Comparison of ENCODE assay signal across 8 mouse cellular contexts in the genomic region with DNA sequence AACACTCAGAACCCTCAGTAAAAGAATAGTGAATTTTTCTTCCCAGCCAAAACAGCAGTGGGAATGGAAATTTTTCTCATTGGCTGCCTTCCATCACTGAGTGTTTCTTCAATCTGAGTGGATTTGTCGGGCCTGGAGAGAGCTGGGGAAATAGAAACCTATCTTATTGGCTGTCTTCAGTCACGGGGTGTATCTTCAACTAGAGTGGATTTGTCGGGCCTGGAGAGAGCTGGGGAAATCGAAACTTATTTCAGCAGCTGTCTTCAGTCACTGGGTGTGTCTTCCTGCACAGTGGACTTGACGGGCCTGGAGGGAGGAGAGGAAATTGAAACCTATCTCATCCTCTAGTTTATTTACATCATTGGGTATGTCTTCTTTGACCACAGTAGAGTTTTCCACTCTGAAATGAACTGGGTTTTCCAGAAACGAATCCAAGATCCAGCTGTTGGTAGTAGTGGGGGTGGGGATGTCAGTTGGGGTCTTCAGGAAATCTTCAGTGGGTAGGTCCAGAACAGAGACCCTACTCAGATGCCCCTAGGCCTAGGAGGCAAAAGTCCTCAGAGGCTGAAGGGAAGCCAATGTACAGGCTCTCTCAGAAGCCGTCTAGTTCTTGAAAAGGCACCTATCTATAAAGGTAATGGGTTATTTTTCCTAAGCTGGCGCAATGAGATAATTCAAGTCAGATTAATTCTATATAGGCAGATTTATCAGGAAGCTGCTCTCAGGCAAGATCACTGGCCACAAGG. TPM values are rescaled to one million over a fixed set of nuclear protein-coding genes. Genes with fewer than 3 reads are reported as not detected.
DNase-seq lines count a peak whose midpoint lies in the region; ATAC-seq and TF ChIP-seq lines count a peak whose summit lies in the region.

Gene Ifi27 (plus strand): TSS at position 226 of the 746 bp plus-strand sequence.

- no peaks in the 10 kb centered on the region for H3K9me3 ChIP-seq in forebrain, postnatal 0 days (ENCODE audit: low read length)
- no peaks in the 10 kb centered on the region for H3K9me3 ChIP-seq in forebrain, embryonic 14.5 days (replicated peaks; ENCODE audit: control insufficient read depth, low read length)
- no peaks in the 10 kb centered on the region for H3K9me3 ChIP-seq in intestine, postnatal 0 days (ENCODE audit: control insufficient read depth)

- no peak within 1 kb of the TSS for H3K4me2 ChIP-seq in forebrain, postnatal 0 days (ENCODE audit: low read depth)
- no peak within 1 kb of the TSS for H3K4me2 ChIP-seq in forebrain, embryonic 14.5 days (ENCODE audit: low read length)
- peak within 1 kb of the TSS; percentile 51 for H3K4me2 ChIP-seq in intestine, postnatal 0 days (replicated peaks; ENCODE audit: low read depth)

- peak; percentile 14 for DNase-seq in forebrain, postnatal 0 days
- no peak for DNase-seq in forebrain, embryonic 14.5 days (ENCODE audit: low spot score)
- peak; percentile 85 for DNase-seq in T-cell, adult 2 months (ENCODE audit: low spot score)
- DNase-seq in gastrocnemius, adult 2 months: peak; percentile 70
- DNase-seq in left cerebral cortex, postnatal 10 days (ENCODE audit: extremely low spot score in 1 of 2, low spot score in 2 of 2): peak; percentile 36 to 41
- peak; percentile 68 for DNase-seq in thymus, postnatal 0 days (ENCODE audit: low spot score)

- no peak within 1 kb of the TSS for H3K27ac ChIP-seq in forebrain, postnatal 0 days (ENCODE audit: low read depth, low read length)
- H3K27ac ChIP-seq in forebrain, embryonic 14.5 days (ENCODE audit: low read depth, low read length): no peak within 1 kb of the TSS
- peak within 1 kb of the TSS; percentile 86 for H3K27ac ChIP-seq in gastrocnemius, adult 2 months
- H3K27ac ChIP-seq in intestine, postnatal 0 days (ENCODE audit: low read depth, low read length): peak within 1 kb of the TSS; percentile 60

- ATAC-seq in forebrain, postnatal 0 days: peak; percentile 69; the same call in 1 of the 2 replicates
- ATAC-seq in forebrain, embryonic 14.5 days: no peak
- peak; percentile 96 for ATAC-seq in intestine, postnatal 0 days
- ATAC-seq in megakaryocyte-erythroid progenitor cell, adult 5-6 weeks (replicated peaks; ENCODE audit: low FRiP score, low TSS enrichment, poor library complexity, severe bottlenecking): peak; percentile 97

- no peaks in the 10 kb centered on the region for H3K27me3 ChIP-seq in forebrain, postnatal 0 days (ENCODE audit: insufficient read depth, low read length)
- H3K27me3 ChIP-seq in forebrain, embryonic 14.5 days (replicated peaks; ENCODE audit: control insufficient read depth, insufficient read depth, low read length): no peaks in the 10 kb centered on the region
- no peaks in the 10 kb centered on the region for H3K27me3 ChIP-seq in intestine, postnatal 0 days (replicated peaks; ENCODE audit: control insufficient read depth, insufficient read depth, low read length)

- no peak within 1 kb of the TSS for H3K9ac ChIP-seq in forebrain, postnatal 0 days
- no peak within 1 kb of the TSS for H3K9ac ChIP-seq in forebrain, embryonic 14.5 days (ENCODE audit: low read length)
- H3K9ac ChIP-seq in intestine, postnatal 0 days (ENCODE audit: low read depth, low read length): no peak within 1 kb of the TSS

- 73% methylated on average over 8 of the region's 8 CpGs for WGBS in forebrain, postnatal 0 days
- 79% methylated on average over 8 of the region's 8 CpGs for WGBS in forebrain, embryonic 14.5 days
- 37% methylated on average over 8 of the region's 8 CpGs for WGBS in intestine, postnatal 0 days

- no peak within 1 kb of the TSS for H3K4me3 ChIP-seq in forebrain, postnatal 0 days (ENCODE audit: low read depth, low read length)
- H3K4me3 ChIP-seq in forebrain, embryonic 14.5 days (ENCODE audit: low read depth, low read length): no peak within 1 kb of the TSS
- H3K4me3 ChIP-seq in gastrocnemius, adult 2 months: peak within 1 kb of the TSS; percentile 81
- H3K4me3 ChIP-seq in intestine, postnatal 0 days (ENCODE audit: low read depth, low read length): no peak within 1 kb of the TSS

- no peaks in the 10 kb centered on the region for H3K4me1 ChIP-seq in forebrain, postnatal 0 days (ENCODE audit: insufficient read depth)
- H3K4me1 ChIP-seq in forebrain, embryonic 14.5 days (ENCODE audit: control insufficient read depth, insufficient read depth, low read length): no peaks in the 10 kb centered on the region
- peaks cover 5% of the 10 kb centered on the region; the same call in 1 of the 2 replicates for H3K4me1 ChIP-seq in intestine, postnatal 0 days (replicated peaks; ENCODE audit: control insufficient read depth, insufficient read depth, low read length)

- no peak for TF ChIP-seq CTCF in forebrain, postnatal 0 days (IDR thresholded peaks at IDR 0.05; ENCODE audit: low read depth)
- TF ChIP-seq CTCF in gastrocnemius, adult 2 months (IDR thresholded peaks at IDR 0.05): no peak
- TF ChIP-seq CTCF in intestine, postnatal 0 days (IDR thresholded peaks at IDR 0.05; ENCODE audit: low read depth): no peak

- intact Hi-C loops in gastrocnemius, adult 2 months (cut with DNase I): loop anchor here (10.0 kb wide), 1 partner anchor 211 kb away; no protein-coding TSS in a partner anchor
- intact Hi-C loops in left cerebral cortex, postnatal 10 days (cut with DNase I): no loop called here

- no peaks in the 10 kb centered on the region for H3K36me3 ChIP-seq in forebrain, postnatal 0 days (ENCODE audit: insufficient read depth)
- H3K36me3 ChIP-seq in forebrain, embryonic 14.5 days (ENCODE audit: control insufficient read depth, insufficient read depth, low read length): no peaks in the 10 kb centered on the region
- peaks cover 6% of the 10 kb centered on the region; the same call in 1 of the 2 replicates for H3K36me3 ChIP-seq in intestine, postnatal 0 days (ENCODE audit: control insufficient read depth, insufficient read depth)

RNA-seq across cellular contexts. Expression of gene Ifi27, which starts in this region (rescaled TPM):
- total RNA-seq in forebrain, postnatal 0 days (2014; rRNA removed): 13.2 and 19.1 TPM in 2 replicates
- 22.1 and 26.5 TPM in 2 replicates for polyA plus RNA-seq in forebrain, postnatal 0 days (2015; fragmentation: Nextera tagmentation; extraction: Ambion mirVana)
- polyA plus RNA-seq in forebrain, embryonic 14.5 days (2014; fragmentation: Nextera tagmentation; extraction: Ambion mirVana): 7.1 and 9.4 TPM in 2 replicates
- 10 to 100 TPM; 46.8 to 61.0 TPM for total RNA-seq in gastrocnemius, adult 2 months (2021)
- 79.3 and 84.8 TPM in 2 replicates for polyA plus RNA-seq in intestine, postnatal 0 days (2015; fragmentation: Nextera tagmentation; extraction: Ambion mirVana)
- total RNA-seq in left cerebral cortex, postnatal 10 days (2021): 10 to 100 TPM; 27.9 to 31.4 TPM
- 59.7 and 125 TPM in 2 replicates for total RNA-seq in megakaryocyte-erythroid progenitor cell, adult 5-6 weeks (2014; fragmentation: Nextera tagmentation)
- 38.8 and 40.3 TPM in 2 replicates for total RNA-seq in megakaryocyte-erythroid progenitor cell, adult 5-6 weeks (2017)
- polyA plus RNA-seq in thymus, postnatal 0 days (2015; fragmentation: Nextera tagmentation; extraction: Ambion mirVana): 160 and 162 TPM in 2 replicates

Comparison
In these comparisons a context has a peak if more than half of its experiments do, and no peak if none do; other contexts are left out.
1. H3K27ac ChIP-seq: peak in gastrocnemius, adult 2 months (single experiment) and intestine, postnatal 0 days (single experiment); none in forebrain, postnatal 0 days (single experiment) and forebrain, embryonic 14.5 days (single experiment).